Comparison of ENCODE assay signal across 10 mouse cellular contexts in the genomic region with DNA sequence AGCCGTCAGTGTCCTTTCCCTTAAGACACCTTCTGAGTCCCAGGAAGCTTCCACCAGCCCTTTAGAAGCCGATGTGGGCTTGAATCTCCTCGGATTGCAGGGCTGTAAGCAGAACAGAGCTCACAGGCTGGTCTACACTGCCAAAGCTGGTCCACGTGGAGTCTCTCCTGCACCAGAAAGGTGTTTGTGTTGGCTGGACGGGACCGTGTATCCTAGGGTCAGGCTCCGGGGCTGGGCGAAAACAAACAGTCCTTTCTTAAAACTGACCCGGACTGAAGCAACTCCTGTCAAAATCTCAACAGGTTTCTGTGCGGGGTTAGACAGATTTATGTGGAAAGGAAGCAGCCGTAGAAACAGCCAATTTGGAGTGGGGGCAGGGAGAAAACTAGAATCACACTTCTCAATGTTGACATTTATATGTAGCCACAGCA. TPM values are rescaled to one million over a fixed set of nuclear protein-coding genes. Genes with fewer than 3 reads are reported as not detected.
DNase-seq lines count a peak whose midpoint lies in the region; ATAC-seq and TF ChIP-seq lines count a peak whose summit lies in the region.
"Had no signal": no experiment of that assay in that cellular context is flagged by ENCODE, and none has a peak within 500 bp of the region (broad histone marks: within the 10 kb centered on the region; RNA-seq: fewer than 3 reads in every experiment).

No protein-coding gene starts in this region.

- intact Hi-C loops in gastrocnemius, adult 2 months (cut with DNase I) = no loop called here

- WGBS in liver, embryonic 14.5 days (ENCODE audit: insufficient replicate concordance) = 12% methylated on average over 11 of the region's 11 CpGs
- WGBS in midbrain, embryonic 14.5 days = 87% methylated on average over 11 of the region's 11 CpGs

- no peaks in the 10 kb centered on the region for H3K36me3 ChIP-seq in liver, embryonic 14.5 days (replicated peaks; ENCODE audit: control insufficient read depth, insufficient read depth, low read depth)
- H3K36me3 ChIP-seq in midbrain, embryonic 14.5 days (ENCODE audit: control insufficient read depth, insufficient read depth, low read length) = no peaks in the 10 kb centered on the region
- H3K36me3 ChIP-seq: embryonic facial prominence, embryonic 12.5 days had no signal

- H3K4me2 ChIP-seq in liver, embryonic 14.5 days (ENCODE audit: low read depth) = peak overlapping the region; percentile 61
- no peak overlapping the region for H3K4me2 ChIP-seq in midbrain, embryonic 14.5 days (ENCODE audit: low read length)
- H3K4me2 ChIP-seq: embryonic facial prominence, embryonic 12.5 days had no signal

- no peak for TF ChIP-seq EP300 in liver, embryonic 14.5 days (IDR thresholded peaks at IDR 0.05; ENCODE audit: low read depth)

- peaks cover 0 to 20% of the 10 kb centered on the region in 2 experiments; a peak in 2 of 4 replicates for H3K4me1 ChIP-seq in liver, embryonic 14.5 days (replicated peaks; ENCODE audit: control insufficient read depth in 2 of 2, insufficient read depth in 2 of 2, low read length in 1 of 2)
- peaks cover 4% of the 10 kb centered on the region; the same call in 1 of the 2 replicates for H3K4me1 ChIP-seq in midbrain, embryonic 14.5 days (ENCODE audit: control insufficient read depth, insufficient read depth, low read length)
- H3K4me1 ChIP-seq: embryonic facial prominence, embryonic 12.5 days had no signal

- H3K9ac ChIP-seq in liver, embryonic 14.5 days (replicated peaks) = peak overlapping the region; percentile 2; the same call in 1 of the 2 replicates
- H3K9ac ChIP-seq in midbrain, embryonic 14.5 days (replicated peaks; ENCODE audit: low read length) = no peak overlapping the region
- H3K9ac ChIP-seq: embryonic facial prominence, embryonic 12.5 days had no signal

- peak overlapping the region; percentile 20 for H3K4me3 ChIP-seq in gastrocnemius, adult 2 months
- peak overlapping the region; percentile 30 to 52 for H3K4me3 ChIP-seq in liver, embryonic 14.5 days (ENCODE audit: insufficient read depth in 1 of 2, low read depth in 2 of 2, low read length in 2 of 2)
- H3K4me3 ChIP-seq in midbrain, embryonic 14.5 days (replicated peaks; ENCODE audit: low read depth, low read length) = no peak overlapping the region
- H3K4me3 ChIP-seq: embryonic facial prominence, embryonic 12.5 days had no signal

- no peak for TF ChIP-seq CTCF in gastrocnemius, adult 2 months (IDR thresholded peaks at IDR 0.05)
- no peak for TF ChIP-seq CTCF in liver, embryonic 14.5 days (IDR thresholded peaks at IDR 0.05; ENCODE audit: low read depth)

- H3K27me3 ChIP-seq in liver, embryonic 14.5 days (ENCODE audit: control insufficient read depth, insufficient read depth, low read length) = no peaks in the 10 kb centered on the region
- H3K27me3 ChIP-seq in midbrain, embryonic 14.5 days (ENCODE audit: control insufficient read depth, insufficient read depth, low read length) = no peaks in the 10 kb centered on the region
- H3K27me3 ChIP-seq: embryonic facial prominence, embryonic 12.5 days had no signal

- H3K27ac ChIP-seq in gastrocnemius, adult 2 months = peak overlapping the region; percentile 44
- no peak overlapping the region for H3K27ac ChIP-seq in liver, embryonic 14.5 days
- H3K27ac ChIP-seq in midbrain, embryonic 14.5 days (replicated peaks; ENCODE audit: low read depth, low read length) = no peak overlapping the region
- H3K27ac ChIP-seq: embryonic facial prominence, embryonic 12.5 days had no signal

- DNase-seq in gastrocnemius, adult 2 months = no peak
- DNase-seq in gastrocnemius, postnatal 4 days (ENCODE audit: low spot score in 2 of 2) = no peak
- peak; percentile 70 for DNase-seq in CD4-positive helper T cell, adult 2 months (ENCODE audit: low read depth, low spot score)
- DNase-seq in kidney, adult 18-20 months = peak; percentile 32
- DNase-seq in liver, embryonic 14.5 days (ENCODE audit: low read depth in 3 of 3, low spot score in 3 of 3) = no peak
- no peak for DNase-seq in midbrain, embryonic 14.5 days
- no peak for DNase-seq in MN1 (ENCODE audit: low spot score)
- DNase-seq in layer of hippocampus, adult 8-10 months (ENCODE audit: low spot score in 2 of 2) = no peak
- DNase-seq: adrenal gland, adult 8-10 months had no signal

- no peaks in the 10 kb centered on the region for H3K9me3 ChIP-seq in liver, embryonic 14.5 days (ENCODE audit: control insufficient read depth, low read length)
- no peaks in the 10 kb centered on the region for H3K9me3 ChIP-seq in midbrain, embryonic 14.5 days (ENCODE audit: control insufficient read depth, low read length)
- H3K9me3 ChIP-seq: embryonic facial prominence, embryonic 12.5 days had no signal

- no peak for ATAC-seq in liver, embryonic 14.5 days (ENCODE audit: insufficient read depth)
- no peak for ATAC-seq in midbrain, embryonic 14.5 days (ENCODE audit: low FRiP score, low TSS enrichment)

RNA-seq across cellular contexts. Expression of a gene that starts 48.2 kb away (rescaled TPM):
- total RNA-seq in gastrocnemius, adult 2 months (2021) = 1 to 10 TPM; 3.2 to 5.0 TPM
- total RNA-seq in gastrocnemius, postnatal 4 days (2021) = 10 to 100 TPM; 13.8 to 19.2 TPM
- 2.5 and 3.3 TPM in 2 replicates for polyA plus RNA-seq in liver, embryonic 14.5 days (2012; rRNA removed)
- 7.5 and 7.8 TPM in 2 replicates for polyA plus RNA-seq in liver, embryonic 14.5 days (2014; fragmentation: Nextera tagmentation; extraction: Ambion mirVana)
- polyA plus RNA-seq in midbrain, embryonic 14.5 days (2014; fragmentation: Nextera tagmentation; extraction: Ambion mirVana) = 33.0 and 45.2 TPM in 2 replicates
- total RNA-seq in layer of hippocampus, adult 8-10 months (2022) = 10 to 100 TPM; 45.1 to 57.8 (median 50.1) TPM

Comparison
In these comparisons a context has a peak if more than half of its experiments do, and no peak if none do; other contexts are left out.
1. DNase-seq: peak in CD4-positive helper T cell, adult 2 months (single experiment) and kidney, adult 18-20 months (single experiment); none in gastrocnemius, adult 2 months (single experiment), gastrocnemius, postnatal 4 days (0 of 2), liver, embryonic 14.5 days (0 of 3), midbrain, embryonic 14.5 days (single experiment), MN1 (single experiment) and layer of hippocampus, adult 8-10 months (0 of 2).